Mouse (Mus musculus) CD4-positive naive resting alpha-beta T cell, adult 57 days (primary cell): ENCODE results near the gene Cfap99. TPM values are rescaled to one million over a fixed set of nuclear protein-coding genes. Genes with fewer than 3 reads are reported as not detected.

Source experiments
- total RNA-seq: library from RNA; stranded (reverse); gene quantifications from one replicate; pipeline ENCODE4 v1.2.4, GENCODE M21; 2023

Gene Cfap99
- total RNA-seq: not detected

DNA sequence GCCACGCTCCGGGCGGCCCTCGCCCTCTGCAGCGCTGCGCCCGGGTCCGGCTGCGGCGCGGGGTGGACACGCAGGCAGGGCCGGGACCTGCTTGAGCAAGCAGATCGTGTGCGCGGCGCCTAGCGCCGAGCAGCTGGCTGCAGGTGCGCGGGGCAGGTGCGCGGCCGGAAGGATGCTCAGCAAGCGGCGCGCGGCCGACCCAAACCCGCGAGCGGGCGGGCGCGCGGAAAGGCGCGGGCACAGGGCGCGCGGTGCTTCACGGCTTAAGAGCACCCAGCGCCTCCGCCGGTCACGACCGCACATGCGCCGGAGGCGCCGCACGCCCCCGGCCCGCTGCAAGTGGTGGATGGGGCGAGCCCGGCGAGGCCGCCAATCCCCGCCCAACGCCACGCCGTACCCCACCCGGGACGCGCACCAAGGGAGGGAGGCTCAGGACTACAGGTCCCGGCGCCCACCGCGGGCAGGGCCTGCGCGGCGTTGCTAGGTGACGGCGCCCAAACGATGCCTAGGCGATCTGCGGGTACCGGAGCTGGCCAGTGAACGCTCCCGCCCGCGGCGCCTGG lies at the start of gene Cfap99, which contains the start of gene Zfyve28:
Gene Cfap99 (plus strand): TSS at position 447 of the 563 bp plus-strand sequence.
Gene Zfyve28 (minus strand): TSS at position 296 of the 563 bp plus-strand sequence.

DNA sequence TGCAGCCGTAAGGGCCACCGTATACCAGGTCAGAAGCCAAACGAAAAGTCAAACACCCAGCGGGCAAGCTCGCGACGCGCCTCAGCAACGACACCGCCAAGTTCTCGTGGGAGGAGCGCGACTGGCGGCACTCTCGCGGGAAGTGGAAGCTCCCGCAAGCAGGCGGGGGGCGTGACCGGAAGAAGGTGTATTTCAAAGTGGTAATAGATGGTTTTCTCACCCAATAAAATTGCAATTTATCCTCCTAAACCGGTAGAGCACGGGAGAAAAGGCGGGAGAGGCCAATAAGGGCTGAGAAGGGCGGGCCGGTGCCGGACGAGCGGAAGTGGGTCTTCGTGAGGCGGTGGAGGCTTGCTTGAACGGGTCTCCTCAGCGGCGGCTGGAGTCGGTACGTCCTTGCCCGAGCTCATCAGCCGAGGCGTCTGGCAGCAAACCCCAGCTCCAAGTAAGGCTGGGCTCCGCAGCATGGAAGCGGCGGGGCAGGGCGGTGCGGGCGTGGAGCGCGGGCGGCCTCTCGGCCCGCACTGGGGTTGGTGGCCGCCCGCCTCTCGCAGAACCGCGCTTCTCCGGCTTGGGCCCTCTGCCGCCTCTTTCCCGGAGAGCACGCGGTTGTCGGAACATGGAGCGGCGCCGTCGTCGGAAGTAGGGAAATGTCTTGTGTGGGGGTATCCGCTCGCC lies 47.8 kb downstream of the Cfap99 start, which contains the start of gene Rnf4:
Gene Rnf4 (plus strand): TSS at position 193 of the 678 bp plus-strand sequence.

DNA sequence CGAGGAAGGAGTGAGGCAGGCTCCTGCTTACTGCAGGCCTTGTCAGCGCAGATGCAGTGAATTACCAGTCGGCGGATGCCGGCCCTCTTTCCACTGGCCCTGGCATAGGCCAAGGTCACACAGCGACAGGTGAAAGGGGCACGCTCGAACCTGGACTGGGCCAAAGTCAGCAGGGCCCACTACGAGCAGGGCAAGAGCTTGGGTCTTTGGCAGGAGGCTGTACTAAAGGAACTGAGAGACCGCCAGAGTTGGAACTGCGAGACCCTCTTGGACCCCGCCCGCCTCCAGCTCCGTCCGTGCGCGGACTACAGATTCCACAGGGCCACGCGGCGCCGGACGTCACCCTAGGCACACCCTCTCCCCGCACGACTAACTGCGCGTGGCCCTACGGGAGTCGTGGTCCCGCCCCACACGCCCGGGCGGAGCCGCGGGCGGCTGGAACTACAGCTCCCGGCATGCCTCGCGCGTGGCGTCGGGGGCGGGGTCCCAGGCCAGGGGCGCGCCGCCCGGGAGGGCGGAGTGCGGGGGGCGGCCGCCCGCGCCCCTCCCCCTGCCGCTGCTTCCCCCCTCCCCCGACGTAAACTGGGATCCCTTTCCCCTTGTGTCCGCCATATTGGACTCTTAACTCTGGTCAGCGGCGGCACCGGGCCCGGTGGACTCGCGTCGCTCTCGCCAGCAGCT lies 81.1 kb downstream of the Cfap99 start, which contains the start of gene Fam193a:
Gene Fam193a (plus strand): TSS at position 593 of the 681 bp plus-strand sequence.

Other genes with a start within 250 kb of the Cfap99 start
- gene Poln, start 119.2 kb upstream of the Cfap99 start, total RNA-seq: 1.5 TPM
- 42.7 TPM for gene Haus3, start 119.1 kb upstream of the Cfap99 start, total RNA-seq
- 92.5 TPM for gene Mxd4, start 100.9 kb upstream of the Cfap99 start, total RNA-seq
- 4.6 TPM for gene Zfyve28, start 151 bp upstream of the Cfap99 start, total RNA-seq
- 233 TPM for gene Rnf4, start 47.7 kb downstream of the Cfap99 start, total RNA-seq
- gene Fam193a, start 81.3 kb downstream of the Cfap99 start, total RNA-seq: 91.0 TPM
- 18.4 TPM for gene Tnip2, start 225.4 kb downstream of the Cfap99 start, total RNA-seq
- 11.1 TPM for gene Sh3bp2, start 237.2 kb downstream of the Cfap99 start, total RNA-seq